Mouse (Mus musculus) liver, adult 2 months (tissue): Measurements from ENCODE around the gene Nrd1. TPM values are rescaled to one million over a fixed set of nuclear protein-coding genes. Genes with fewer than 3 reads are reported as not detected.

ENCODE experiments used
- DNase-seq: peaks from one replicate; pipeline ENCODE4 v3.0.0-alpha.2; 2011; ENCODE audit warnings: low read depth, low spot score; ENCODE audit errors: extremely low read depth
- H3K27ac ChIP-seq: fragments of 200-500 bp; replicated peaks from 2 replicates; pipeline ENCODE4 v1.5.1; 2012; ENCODE audit warnings: low read depth, mild to moderate bottlenecking, control low read depth, inconsistent platforms, low read length; ENCODE audit not compliant: insufficient read depth
- H3K27me3 ChIP-seq: fragments of 200-500 bp; 2 replicates; pipeline ENCODE4 v1.6.1; 2012; ENCODE audit warnings: mild to moderate bottlenecking, moderate library complexity, low read length, inconsistent platforms; ENCODE audit not compliant: control insufficient read depth, insufficient read depth
- H3K36me3 ChIP-seq: fragments of 200-500 bp; 2 replicates; pipeline ENCODE4 v1.6.1; 2012; ENCODE audit warnings: low read length, inconsistent platforms; ENCODE audit not compliant: control insufficient read depth, insufficient read depth
- H3K4me1 ChIP-seq: fragments of 200-500 bp; 2 replicates; pipeline ENCODE4 v1.6.1; 2011; ENCODE audit warnings: low read length; ENCODE audit not compliant: control insufficient read depth, insufficient read depth
- H3K4me3 ChIP-seq: fragments of 200-500 bp; 2 replicates; pipeline ENCODE4 v1.5.1; 2011; ENCODE audit warnings: low read depth, mild to moderate bottlenecking, control low read depth, low read length, moderate library complexity; ENCODE audit not compliant: insufficient read depth
- H3K79me2 ChIP-seq: fragments of 200-500 bp; 2 replicates; pipeline ENCODE4 v1.6.1; 2012; ENCODE audit warnings: inconsistent platforms, mild to moderate bottlenecking, low read length, moderate library complexity; ENCODE audit not compliant: control insufficient read depth, insufficient read depth
- H3K9ac ChIP-seq: fragments of 200-500 bp; 2 replicates; pipeline ENCODE4 v1.6.1; 2012; ENCODE audit warnings: low read depth, mild to moderate bottlenecking, control low read depth, inconsistent platforms, low read length
- CTCF ChIP-seq: fragments of 200-500 bp; IDR thresholded peaks from 2 replicates; pipeline ENCODE4 v1.5.1; 2011; ENCODE audit warnings: low read depth, low read length, control low read depth
- POLR2A ChIP-seq: fragments of 200-500 bp; IDR thresholded peaks from 2 replicates; pipeline ENCODE4 v1.6.1; 2011; ENCODE audit warnings: low read length, control low read depth; ENCODE audit not compliant: insufficient read depth; ENCODE audit errors: extremely low read depth
- WGBS: fragments of 180-500 bp; shearing (Covaris S2); methylation state at CpG from one replicate; pipeline ENCODE4 v1.1.7; 2018; 5-methylcytosine and 5-hydroxymethylcytosine counted together
- polyA plus RNA-seq: library from polyadenylated mRNA; depleted of rRNA; stranded (reverse); fragments of >200 nt; gene quantifications from 2 replicates; pipeline ENCODE4 v1.2.3, GENCODE M21; 2012
- total RNA-seq: library from RNA; depleted of rRNA; stranded (reverse); fragments of >200 nt; gene quantifications from 2 replicates; pipeline ENCODE4 v1.2.3, GENCODE M21; 2014

Nrd1 gene
- total and polyA plus RNA-seq, 2 experiments: 14.5 to 61.5 TPM

- Histone ChIP-seq H3K4me3 (no peak overlapping the region), H3K9ac (no peak overlapping the region), H3K27ac (no peak overlapping the region), H3K4me1 (peaks cover 2% of the 10 kb centered on the region), H3K36me3 (peaks cover 24% of the 10 kb centered on the region), H3K27me3 (no peaks in the 10 kb centered on the region), H3K79me2 (peaks cover 6% of the 10 kb centered on the region; the same call in 1 of the 2 replicates)
- peak; percentile 43 for DNase-seq
- TF ChIP-seq POLR2A (no peak), CTCF (no peak)
- 44% methylated on average over 4 of the region's 4 CpGs for WGBS
Observed at GRCm38 (mm10) chr4:109014091-109014490, 13.6 kb downstream of the Nrd1 start.

- H3K79me2 ChIP-seq: no peaks in the 10 kb centered on the region; the same call in 1 of the 2 replicates
- no peaks in the 10 kb centered on the region for H3K27me3 ChIP-seq
- H3K27ac ChIP-seq: no peak overlapping the region
- H3K9ac ChIP-seq: no peak overlapping the region
- WGBS: 71% methylated on average over 7 of the region's 7 CpGs
- no peak for TF ChIP-seq CTCF
- no peak for TF ChIP-seq POLR2A
- H3K36me3 ChIP-seq: peaks cover 28% of the 10 kb centered on the region
- DNase-seq: no peak
- H3K4me3 ChIP-seq: no peak overlapping the region
- peaks cover 2% of the 10 kb centered on the region for H3K4me1 ChIP-seq
Observed at GRCm38 (mm10) chr4:109017441-109017840, 17.0 kb downstream of the Nrd1 start.

DNA sequence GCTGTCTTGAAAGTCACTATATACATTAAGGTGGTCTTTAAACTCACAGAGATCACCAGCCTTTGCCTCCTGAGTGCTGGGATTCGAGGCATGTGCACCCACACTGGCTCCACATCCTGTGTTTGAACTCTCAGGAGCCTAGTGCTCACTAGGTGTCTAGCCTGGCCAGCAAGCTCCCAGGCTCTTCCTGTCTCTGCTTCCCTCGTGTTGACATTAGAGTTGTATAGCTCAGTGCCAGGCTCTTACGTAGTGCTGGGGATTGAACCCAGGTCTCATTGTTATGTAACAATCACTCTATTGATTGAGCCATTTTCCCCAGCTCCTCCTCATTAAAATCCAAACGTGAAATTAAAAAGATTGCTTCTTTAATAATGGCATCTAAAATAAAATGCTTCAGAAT lies 18.8 kb downstream of the Nrd1 start:
- Histone ChIP-seq H3K27me3 (no peaks in the 10 kb centered on the region), H3K4me1 (no peaks in the 10 kb centered on the region; the same call in 1 of the 2 replicates), H3K36me3 (peaks cover 26% of the 10 kb centered on the region), H3K27ac (no peak overlapping the region), H3K4me3 (no peak overlapping the region), H3K79me2 (no peaks in the 10 kb centered on the region), H3K9ac (no peak overlapping the region)
- TF ChIP-seq POLR2A: no peak
- no peak for TF ChIP-seq CTCF
- WGBS: 35% methylated on average over 4 of the region's 4 CpGs
- DNase-seq: peak; percentile 54

DNA sequence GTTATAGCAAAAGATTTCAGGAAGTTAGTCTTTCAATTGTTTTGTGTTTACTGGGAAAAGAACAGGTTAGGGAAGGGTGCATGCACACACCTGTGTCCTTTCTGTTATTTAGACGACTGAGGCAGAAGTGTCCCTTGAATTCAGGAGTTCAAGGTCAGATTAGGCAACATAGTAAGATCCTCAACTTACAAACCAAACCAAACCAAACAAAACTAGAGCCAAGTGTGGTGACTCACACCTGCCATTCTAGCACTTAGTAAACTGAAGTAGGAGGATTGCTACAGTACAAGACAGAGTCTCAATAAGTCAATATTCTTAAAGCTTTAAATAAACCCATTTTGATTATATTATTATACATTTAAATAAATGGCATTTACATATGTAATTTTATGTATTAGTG lies 21.5 kb downstream of the Nrd1 start:
- Histone ChIP-seq H3K79me2 (no peaks in the 10 kb centered on the region), H3K36me3 (peaks cover 29% of the 10 kb centered on the region)
- TF ChIP-seq CTCF: no peak
- no peak for TF ChIP-seq POLR2A

DNA sequence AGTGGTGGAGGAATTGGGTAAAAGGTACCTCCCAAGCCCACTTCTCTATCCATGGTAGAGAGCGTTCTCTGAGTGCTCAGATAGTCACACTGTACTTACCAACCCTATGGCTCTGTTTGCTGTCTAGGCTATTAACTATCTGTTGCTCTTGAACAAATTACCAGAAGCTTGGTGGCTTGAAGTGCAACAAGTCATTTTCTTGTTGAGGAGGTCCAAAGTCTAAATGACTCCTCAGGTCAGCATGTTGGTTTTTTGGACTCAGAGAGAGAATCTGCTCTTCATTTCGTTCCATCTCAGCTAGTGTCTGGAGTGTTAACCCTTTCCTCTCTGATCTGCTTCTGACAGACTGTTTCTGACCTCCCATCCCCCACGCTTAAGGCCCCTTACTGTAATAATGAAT lies 24.6 kb downstream of the Nrd1 start:
- Histone ChIP-seq H3K79me2 (no peaks in the 10 kb centered on the region), H3K9ac (no peak overlapping the region), H3K4me3 (no peak overlapping the region), H3K4me1 (peaks cover 2% of the 10 kb centered on the region; the same call in 1 of the 2 replicates), H3K36me3 (peaks cover 31% of the 10 kb centered on the region), H3K27ac (no peak overlapping the region), H3K27me3 (no peaks in the 10 kb centered on the region)
- DNase-seq: no peak
- 68% methylated on average over 3 of the region's 3 CpGs for WGBS
- TF ChIP-seq POLR2A (no peak), CTCF (no peak)

More for the DNA sequence above, 21.5 kb downstream of the Nrd1 start:
- DNase-seq: peak; percentile 88
- H3K4me3 ChIP-seq: no peak overlapping the region
- no peak overlapping the region for H3K27ac ChIP-seq
- WGBS: 21% methylated on average over 1 of the region's 1 CpGs
- H3K4me1 ChIP-seq: peaks cover 2% of the 10 kb centered on the region; the same call in 1 of the 2 replicates
- no peak overlapping the region for H3K9ac ChIP-seq
- H3K27me3 ChIP-seq: no peaks in the 10 kb centered on the region

GRCm38 (mm10) chr4:109026543-109026942 lies 26.1 kb downstream of the Nrd1 start:
- Histone ChIP-seq H3K9ac (no peak overlapping the region), H3K4me3 (no peak overlapping the region), H3K27me3 (no peaks in the 10 kb centered on the region), H3K4me1 (peaks cover 2% of the 10 kb centered on the region; the same call in 1 of the 2 replicates), H3K79me2 (no peaks in the 10 kb centered on the region), H3K36me3 (peaks cover 39% of the 10 kb centered on the region), H3K27ac (no peak overlapping the region)
- DNase-seq: no peak
- TF ChIP-seq CTCF: no peak
- no peak for TF ChIP-seq POLR2A
- 94% methylated on average over 3 of the region's 3 CpGs for WGBS
